Mouse (Mus musculus): ENCODE measurements around the gene Cherp. TPM values are rescaled to one million over a fixed set of nuclear protein-coding genes. Genes with fewer than 3 reads are reported as not detected.

Gene Cherp
- polyA plus RNA-seq, 1 experiment from 2014 or later, result 40.0 TPM

GRCm38 (mm10) chr8:72457806-72458205 lies 17.2 kb downstream of the Cherp start:
- no peak overlapping the region for H3K27ac ChIP-seq (ENCODE audit: low read depth, low read length)
- H3K9me3 ChIP-seq (ENCODE audit: control insufficient read depth, low read length), result no peaks in the 10 kb centered on the region
- WGBS, result 88% methylated on average over 3 of the region's 3 CpGs
- no peak overlapping the region for H3K4me3 ChIP-seq (ENCODE audit: low read length)
- H3K4me1 ChIP-seq (ENCODE audit: control insufficient read depth, insufficient read depth, low read depth, low read length), result no peaks in the 10 kb centered on the region
- H3K27me3 ChIP-seq (replicated peaks; ENCODE audit: control insufficient read depth, insufficient read depth, low read length), result no peaks in the 10 kb centered on the region
- peaks cover 54% of the 10 kb centered on the region for H3K36me3 ChIP-seq (ENCODE audit: control insufficient read depth, insufficient read depth, low read length)
- no peak overlapping the region for H3K4me2 ChIP-seq (ENCODE audit: low read length)
- no peak for ATAC-seq
- H3K9ac ChIP-seq (ENCODE audit: low read depth, low read length), result no peak overlapping the region

- 94% methylated on average over 4 of the region's 4 CpGs for WGBS
- Histone ChIP-seq H3K4me2 (ENCODE audit: low read length) (no peak overlapping the region), H3K4me1 (ENCODE audit: control insufficient read depth, insufficient read depth, low read depth, low read length) (no peaks in the 10 kb centered on the region), H3K9me3 (ENCODE audit: control insufficient read depth, low read length) (no peaks in the 10 kb centered on the region), H3K9ac (ENCODE audit: low read depth, low read length) (no peak overlapping the region), H3K27ac (ENCODE audit: low read depth, low read length) (no peak overlapping the region), H3K36me3 (ENCODE audit: control insufficient read depth, insufficient read depth, low read length) (peaks cover 48% of the 10 kb centered on the region), H3K4me3 (ENCODE audit: low read length) (no peak overlapping the region), H3K27me3 (replicated peaks; ENCODE audit: control insufficient read depth, insufficient read depth, low read length) (no peaks in the 10 kb centered on the region)
- ATAC-seq, result no peak
Observed at GRCm38 (mm10) chr8:72455317-72455716, 19.7 kb downstream of the Cherp start.

- no peak overlapping the region for H3K4me2 ChIP-seq (ENCODE audit: low read length)
- H3K4me3 ChIP-seq (ENCODE audit: low read length), result no peak overlapping the region
- no peak overlapping the region for H3K27ac ChIP-seq (ENCODE audit: low read depth, low read length)
- ATAC-seq, result no peak
- H3K9ac ChIP-seq (ENCODE audit: low read depth, low read length), result no peak overlapping the region
- no peaks in the 10 kb centered on the region for H3K4me1 ChIP-seq (ENCODE audit: control insufficient read depth, insufficient read depth, low read depth, low read length)
- no peaks in the 10 kb centered on the region for H3K9me3 ChIP-seq (ENCODE audit: control insufficient read depth, low read length)
- 95% methylated on average over 2 of the region's 2 CpGs for WGBS
- no peaks in the 10 kb centered on the region for H3K27me3 ChIP-seq (replicated peaks; ENCODE audit: control insufficient read depth, insufficient read depth, low read length)
- H3K36me3 ChIP-seq (ENCODE audit: control insufficient read depth, insufficient read depth, low read length), result peaks cover 43% of the 10 kb centered on the region
Observed at GRCm38 (mm10) chr8:72453904-72454303, 21.1 kb downstream of the Cherp start.

- Histone ChIP-seq H3K9ac (ENCODE audit: low read depth, low read length) (no peak overlapping the region), H3K27me3 (replicated peaks; ENCODE audit: control insufficient read depth, insufficient read depth, low read length) (no peaks in the 10 kb centered on the region), H3K4me1 (ENCODE audit: control insufficient read depth, insufficient read depth, low read depth, low read length) (peaks cover 4% of the 10 kb centered on the region; the same call in 1 of the 2 replicates), H3K9me3 (ENCODE audit: control insufficient read depth, low read length) (no peaks in the 10 kb centered on the region), H3K36me3 (ENCODE audit: control insufficient read depth, insufficient read depth, low read length) (peaks cover 39% of the 10 kb centered on the region), H3K4me2 (ENCODE audit: low read length) (no peak overlapping the region), H3K4me3 (ENCODE audit: low read length) (no peak overlapping the region), H3K27ac (ENCODE audit: low read depth, low read length) (no peak overlapping the region)
- no peak for ATAC-seq
- WGBS, result 87% methylated on average over 8 of the region's 8 CpGs
Observed at GRCm38 (mm10) chr8:72451516-72451915, 23.5 kb downstream of the Cherp start.

- H3K9ac ChIP-seq (ENCODE audit: low read depth, low read length), result no peak overlapping the region
- no peak overlapping the region for H3K4me2 ChIP-seq (ENCODE audit: low read length)
- no peak overlapping the region for H3K4me3 ChIP-seq (ENCODE audit: low read length)
- no peak for ATAC-seq
- H3K9me3 ChIP-seq (ENCODE audit: control insufficient read depth, low read length), result no peaks in the 10 kb centered on the region
- peaks cover 6% of the 10 kb centered on the region; the same call in 1 of the 2 replicates for H3K36me3 ChIP-seq (ENCODE audit: control insufficient read depth, insufficient read depth, low read length)
- no peaks in the 10 kb centered on the region for H3K27me3 ChIP-seq (replicated peaks; ENCODE audit: control insufficient read depth, insufficient read depth, low read length)
- H3K4me1 ChIP-seq (ENCODE audit: control insufficient read depth, insufficient read depth, low read depth, low read length), result peaks cover 4% of the 10 kb centered on the region; the same call in 1 of the 2 replicates
- WGBS, result 96% methylated on average over 6 of the region's 6 CpGs
- no peak overlapping the region for H3K27ac ChIP-seq (ENCODE audit: low read depth, low read length)
Observed at GRCm38 (mm10) chr8:72445071-72445470, 30.0 kb downstream of the Cherp start.

GRCm38 (mm10) chr8:72443994-72444350 lies 31.1 kb downstream of the Cherp start:
- ATAC-seq, result peak; percentile 72; the same call in 1 of the 2 replicates

GRCm38 (mm10) chr8:72443338-72443993 lies 31.6 kb downstream of the Cherp start, which contains the start of the genes Calr3 and 1700030K09Rik:
TSS of gene Calr3 (minus strand) at chr8:72443870.
TSS of gene 1700030K09Rik (plus strand) at chr8:72443880.
- H3K36me3 ChIP-seq (ENCODE audit: control insufficient read depth, insufficient read depth, low read length), result no peaks in the 10 kb centered on the region
- WGBS, result 5% methylated on average over 34 of the region's 34 CpGs
- H3K4me1 ChIP-seq (ENCODE audit: control insufficient read depth, insufficient read depth, low read depth, low read length), result peaks cover 4% of the 10 kb centered on the region; the same call in 1 of the 2 replicates
- H3K4me3 ChIP-seq (ENCODE audit: low read length), result peak within 1 kb of the TSS; percentile 53
- peak within 1 kb of the TSS; percentile 72 for H3K27ac ChIP-seq (ENCODE audit: low read depth, low read length)
- H3K9ac ChIP-seq (ENCODE audit: low read depth, low read length), result peak within 1 kb of the TSS; percentile 81
- ATAC-seq, result peak; percentile 100
- H3K27me3 ChIP-seq (replicated peaks; ENCODE audit: control insufficient read depth, insufficient read depth, low read length), result no peaks in the 10 kb centered on the region
- peak within 1 kb of the TSS; percentile 76 for H3K4me2 ChIP-seq (ENCODE audit: low read length)
- no peaks in the 10 kb centered on the region for H3K9me3 ChIP-seq (ENCODE audit: control insufficient read depth, low read length)

More at GRCm38 (mm10) chr8:72443994-72444350, 31.1 kb downstream of the Cherp start:
- Histone ChIP-seq H3K9me3 (ENCODE audit: control insufficient read depth, low read length) (no peaks in the 10 kb centered on the region), H3K36me3 (ENCODE audit: control insufficient read depth, insufficient read depth, low read length) (no peaks in the 10 kb centered on the region; the same call in 1 of the 2 replicates), H3K27me3 (replicated peaks; ENCODE audit: control insufficient read depth, insufficient read depth, low read length) (no peaks in the 10 kb centered on the region), H3K4me3 (ENCODE audit: low read length) (peak overlapping the region; percentile 53), H3K9ac (ENCODE audit: low read depth, low read length) (peak overlapping the region; percentile 81), H3K27ac (ENCODE audit: low read depth, low read length) (peak overlapping the region; percentile 72), H3K4me1 (ENCODE audit: control insufficient read depth, insufficient read depth, low read depth, low read length) (peaks cover 4% of the 10 kb centered on the region; the same call in 1 of the 2 replicates), H3K4me2 (ENCODE audit: low read length) (peak overlapping the region; percentile 74)
- WGBS, result 37% methylated on average over 6 of the region's 6 CpGs

- no peak overlapping the region for H3K4me2 ChIP-seq (ENCODE audit: low read length)
- no peak for ATAC-seq
- no peak overlapping the region for H3K9ac ChIP-seq (ENCODE audit: low read depth, low read length)
- H3K27me3 ChIP-seq (replicated peaks; ENCODE audit: control insufficient read depth, insufficient read depth, low read length), result no peaks in the 10 kb centered on the region
- no peaks in the 10 kb centered on the region for H3K9me3 ChIP-seq (ENCODE audit: control insufficient read depth, low read length)
- WGBS, result 63% methylated on average over 8 of the region's 8 CpGs
- no peak overlapping the region for H3K27ac ChIP-seq (ENCODE audit: low read depth, low read length)
- no peaks in the 10 kb centered on the region for H3K4me1 ChIP-seq (ENCODE audit: control insufficient read depth, insufficient read depth, low read depth, low read length)
- H3K4me3 ChIP-seq (ENCODE audit: low read length), result no peak overlapping the region
- no peaks in the 10 kb centered on the region for H3K36me3 ChIP-seq (ENCODE audit: control insufficient read depth, insufficient read depth, low read length)
Observed at GRCm38 (mm10) chr8:72438248-72439015, 36.6 kb downstream of the Cherp start.

GRCm38 (mm10) chr8:72434952-72435351 lies 40.1 kb downstream of the Cherp start:
- Histone ChIP-seq H3K36me3 (ENCODE audit: control insufficient read depth, insufficient read depth, low read length) (no peaks in the 10 kb centered on the region), H3K27ac (ENCODE audit: low read depth, low read length) (no peak overlapping the region), H3K9ac (ENCODE audit: low read depth, low read length) (no peak overlapping the region), H3K4me3 (ENCODE audit: low read length) (no peak overlapping the region), H3K4me1 (ENCODE audit: control insufficient read depth, insufficient read depth, low read depth, low read length) (no peaks in the 10 kb centered on the region), H3K9me3 (ENCODE audit: control insufficient read depth, low read length) (no peaks in the 10 kb centered on the region), H3K27me3 (replicated peaks; ENCODE audit: control insufficient read depth, insufficient read depth, low read length) (no peaks in the 10 kb centered on the region), H3K4me2 (ENCODE audit: low read length) (no peak overlapping the region)
- WGBS, result 42% methylated on average over 2 of the region's 2 CpGs
- ATAC-seq, result no peak
